Mouse (Mus musculus) lung, postnatal 0 days (tissue): ENCODE data around the gene Pcdh17.

Experiments
- CTCF ChIP-seq: IDR thresholded peaks from 2 replicates; pipeline ENCODE4 v1.5.1; 2016; ENCODE audit warnings: antibody characterized with exemption, mild to moderate bottlenecking
- EP300 ChIP-seq: IDR thresholded peaks from 2 replicates; pipeline ENCODE4 v1.6.1; 2016; ENCODE audit warnings: antibody characterized with exemption, mild to moderate bottlenecking, control low read depth

DNA sequence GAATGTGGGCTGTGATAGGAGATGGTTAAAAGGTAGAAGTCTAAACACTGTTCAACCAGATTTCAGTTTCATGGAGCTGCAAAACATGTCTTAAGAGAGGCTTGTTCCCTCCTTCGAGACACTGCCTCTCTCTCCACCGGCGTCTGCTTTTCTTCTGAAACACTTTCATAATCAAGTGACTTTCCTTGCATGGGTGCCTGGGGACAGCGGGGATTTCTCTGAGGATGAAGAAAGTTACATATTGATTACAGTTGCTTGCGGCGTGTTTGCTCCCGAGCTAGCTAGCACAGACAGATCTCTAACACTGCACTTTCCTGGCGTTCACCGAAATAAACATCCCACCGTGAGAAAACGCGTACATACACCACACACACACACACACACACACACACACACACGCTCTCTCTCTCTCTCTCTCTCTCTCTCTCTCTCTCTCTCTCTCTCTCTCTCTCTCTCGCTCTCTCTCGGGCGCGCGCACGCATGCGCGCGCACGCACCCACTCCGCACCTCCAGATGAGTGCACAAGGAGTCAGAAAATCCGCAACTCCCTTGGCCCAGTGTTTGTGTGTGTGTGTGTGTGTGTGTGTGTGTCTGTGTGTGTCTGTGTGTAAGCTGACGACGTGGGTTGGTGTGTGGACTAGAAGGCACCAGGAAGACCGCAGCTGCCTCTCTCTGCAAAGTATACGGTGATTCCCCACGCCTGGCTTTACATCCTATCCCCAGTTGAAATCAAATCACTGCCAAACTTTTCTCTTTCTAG is 655 bp upstream of the Pcdh17 start:
- TF ChIP-seq CTCF (no peak), EP300 (no peak)
